Mouse (Mus musculus): ENCODE measurements at regions not wholly inside any gene's neighbourhood (a gene's known extent, or its start where the extent isn't known, plus 50 kb on each side); places are given as distances from the start of the nearest gene placed in this dataset.

- TF ChIP-seq POLR2A (IDR thresholded peaks at IDR 0.05; ENCODE audit: extremely low read depth, insufficient read depth, low read length) (no peak), CTCF (IDR thresholded peaks at IDR 0.05; ENCODE audit: low read depth, low read length) (no peak)
Measured at GRCm38 (mm10) chr3:40463446-40463845, 67.6 kb upstream of the Intu start.

All from liver, adult 2 months (tissue).